Comparison of ENCODE assay signal across 28 mouse cellular contexts in genomic region chr6:114766314-114766713, GRCm38 (mm10).
DNase-seq lines count a peak whose midpoint lies in the region; ATAC-seq lines count a peak whose summit lies in the region.
"Had no signal": no experiment of that assay in that cellular context is flagged by ENCODE, and none has a peak within 500 bp of the region (broad histone marks: within the 10 kb centered on the region; RNA-seq: fewer than 3 reads in every experiment).

No protein-coding gene starts in this region.

- no peak overlapping the region for H3K4me3 ChIP-seq in brown adipose tissue, adult 24 weeks (ENCODE audit: insufficient read depth, low read depth, low read length)
- H3K4me3 ChIP-seq in lung, embryonic 16.5 days (ENCODE audit: low read length) = no peak overlapping the region
- no peak overlapping the region for H3K4me3 ChIP-seq in midbrain, embryonic 15.5 days
- H3K4me3 ChIP-seq: embryonic facial prominence, embryonic 12.5 days; hindbrain, embryonic 13.5 days; limb, embryonic 12.5 days; liver, embryonic 15.5 days; midbrain, embryonic 10.5 days; myocyte; neural tube, embryonic 12.5 days had no signal

- H3K9ac ChIP-seq in lung, embryonic 16.5 days (ENCODE audit: low read length) = no peak overlapping the region
- no peak overlapping the region for H3K9ac ChIP-seq in midbrain, embryonic 15.5 days
- H3K9ac ChIP-seq: embryonic facial prominence, embryonic 12.5 days; hindbrain, embryonic 13.5 days; limb, embryonic 12.5 days; liver, embryonic 15.5 days; neural tube, embryonic 12.5 days had no signal

- H3K27ac ChIP-seq in brown adipose tissue, adult 24 weeks (replicated peaks; ENCODE audit: low read depth, low read length) = 0 out of 2 replicates have a peak overlapping the region, but pooled peaks have one; percentile 5
- no peak overlapping the region for H3K27ac ChIP-seq in lung, embryonic 16.5 days (ENCODE audit: low read length)
- no peak overlapping the region for H3K27ac ChIP-seq in midbrain, embryonic 15.5 days
- H3K27ac ChIP-seq: embryonic facial prominence, embryonic 12.5 days; hindbrain, embryonic 13.5 days; limb, embryonic 12.5 days; liver, embryonic 15.5 days; midbrain, embryonic 10.5 days; neural tube, embryonic 12.5 days had no signal

- no peak overlapping the region for H3K4me2 ChIP-seq in lung, embryonic 16.5 days (ENCODE audit: low read depth, low read length)
- H3K4me2 ChIP-seq in midbrain, embryonic 15.5 days = no peak overlapping the region
- H3K4me2 ChIP-seq: embryonic facial prominence, embryonic 12.5 days; heart, embryonic 11.5 days; hindbrain, embryonic 13.5 days; limb, embryonic 12.5 days; liver, embryonic 15.5 days; neural tube, embryonic 12.5 days had no signal

- WGBS in lung, embryonic 16.5 days = 50% methylated on average over 6 of the region's 6 CpGs
- 87% methylated on average over 6 of the region's 6 CpGs for WGBS in midbrain, embryonic 15.5 days

- no peaks in the 10 kb centered on the region for H3K27me3 ChIP-seq in lung, embryonic 16.5 days (ENCODE audit: control insufficient read depth, insufficient read depth, low read depth, low read length)
- no peaks in the 10 kb centered on the region for H3K27me3 ChIP-seq in midbrain, embryonic 15.5 days (replicated peaks)
- H3K27me3 ChIP-seq: CH12.LX; embryonic facial prominence, embryonic 12.5 days; hindbrain, embryonic 13.5 days; limb, embryonic 12.5 days; liver, embryonic 15.5 days; neural tube, embryonic 12.5 days had no signal

- H3K36me3 ChIP-seq in lung, embryonic 16.5 days (ENCODE audit: control insufficient read depth, insufficient read depth, low read length) = no peaks in the 10 kb centered on the region
- no peaks in the 10 kb centered on the region for H3K36me3 ChIP-seq in midbrain, embryonic 15.5 days (replicated peaks)
- H3K36me3 ChIP-seq: embryonic facial prominence, embryonic 12.5 days; hindbrain, embryonic 13.5 days; limb, embryonic 12.5 days; liver, embryonic 15.5 days; midbrain, embryonic 10.5 days; neural tube, embryonic 12.5 days had no signal

- H3K4me1 ChIP-seq in brown adipose tissue, adult 24 weeks (ENCODE audit: control insufficient read depth, insufficient read depth, insufficient read length, low read length) = peaks cover 3% of the 10 kb centered on the region; the same call in 1 of the 2 replicates
- peaks cover 17% of the 10 kb centered on the region for H3K4me1 ChIP-seq in lung, embryonic 16.5 days (replicated peaks; ENCODE audit: control insufficient read depth, insufficient read depth, low read length)
- no peaks in the 10 kb centered on the region for H3K4me1 ChIP-seq in midbrain, embryonic 15.5 days
- H3K4me1 ChIP-seq: embryonic facial prominence, embryonic 12.5 days; hindbrain, embryonic 13.5 days; liver, embryonic 15.5 days; midbrain, embryonic 10.5 days; neural tube, embryonic 12.5 days had no signal

- no peaks in the 10 kb centered on the region for H3K9me3 ChIP-seq in lung, embryonic 16.5 days (ENCODE audit: control insufficient read depth, low read length)
- H3K9me3 ChIP-seq in midbrain, embryonic 15.5 days = no peaks in the 10 kb centered on the region
- H3K9me3 ChIP-seq: embryonic facial prominence, embryonic 12.5 days; hindbrain, embryonic 13.5 days; limb, embryonic 12.5 days; liver, embryonic 15.5 days; midbrain, embryonic 10.5 days; neural tube, embryonic 12.5 days had no signal

- peak; percentile 96 for ATAC-seq in lung, embryonic 16.5 days (ENCODE audit: low read depth)
- no peak for ATAC-seq in midbrain, embryonic 15.5 days (replicated peaks)
- ATAC-seq: forebrain, embryonic 14.5 days; intestine, postnatal 0 days had no signal

- DNase-seq in adrenal gland, postnatal 10 days = peak; percentile 40
- no peak for DNase-seq in adrenal gland, postnatal 25 days
- DNase-seq in lung, postnatal 36 days = peak; percentile 82
- DNase-seq in urinary bladder, adult 2 months (ENCODE audit: low spot score) = no peak
- DNase-seq in layer of hippocampus, adult 9-11 months = no peak
- DNase-seq: adrenal gland, adult 8-10 months; cerebellum, adult 11-12 months; cerebellum, adult 9-11 months; embryo, embryonic 11 days; heart, adult 18-20 months; heart, postnatal 4 days; kidney, adult 9 months; kidney, postnatal 10 days; thymus, postnatal 14 days had no signal

Comparison
In these comparisons a context has a peak if more than half of its experiments do, and no peak if none do; other contexts are left out.
1. DNase-seq: peak in adrenal gland, postnatal 10 days (single experiment) and lung, postnatal 36 days (single experiment); none in adrenal gland, postnatal 25 days (single experiment), urinary bladder, adult 2 months (single experiment) and layer of hippocampus, adult 9-11 months (single experiment).